Mouse (Mus musculus) layer of hippocampus, adult 18-20 months (tissue): Measurements from ENCODE around the gene Ap1g1. TPM values are rescaled to one million over a fixed set of nuclear protein-coding genes. Genes with fewer than 3 reads are reported as not detected.
"Not testable (repeated sequence)": the region's sequence is repeated elsewhere in the genome, so short reads cannot be mapped to it uniquely, and the experiment has no call there.

Experiments used
- DNase-seq, 2 experiments: peaks; one replicate each; pipeline ENCODE4 v3.0.0; 2022; ENCODE audit warnings: low spot score in 2 of 2
- total RNA-seq, 2 experiments: library from RNA; stranded (reverse); gene quantifications; 2 replicates each; pipeline ENCODE4 v1.2.3; 2021

Ap1g1 gene
- total RNA-seq, 2 experiments from 2014 or later: 80.6 to 84.1 TPM

- no peak for DNase-seq
Observed at GRCm38 (mm10) chr8:109863398-109863797, 85.0 kb downstream of the Ap1g1 start.

- no peak for DNase-seq
Observed at GRCm38 (mm10) chr8:109864798-109865197, 86.4 kb downstream of the Ap1g1 start.

DNA sequence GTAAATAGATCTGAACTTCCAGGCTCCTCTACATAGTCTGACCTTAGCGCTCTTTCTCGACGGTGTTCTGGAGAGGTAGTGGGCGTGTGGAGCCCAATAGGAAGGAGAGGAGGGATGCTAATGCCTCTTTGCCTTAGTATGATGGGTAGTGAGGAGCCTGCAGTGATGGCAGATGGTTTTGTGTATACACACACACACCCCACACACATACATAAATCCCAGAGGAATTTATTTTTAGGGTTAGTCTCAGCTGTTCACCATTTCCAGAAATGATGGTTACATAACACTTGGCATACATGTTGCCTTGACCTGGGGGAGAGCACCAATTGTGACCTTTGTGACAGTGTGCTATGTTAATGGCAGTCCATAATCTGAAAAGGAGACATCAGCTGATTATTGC lies 87.2 kb downstream of the Ap1g1 start:
- DNase-seq: peak; percentile 6 to 51

GRCm38 (mm10) chr8:109866690-109867089 lies 88.3 kb downstream of the Ap1g1 start:
- no peak for DNase-seq

GRCm38 (mm10) chr8:109868003-109868679 lies 89.8 kb downstream of the Ap1g1 start, which contains the start of gene Phlpp2:
TSS of gene Phlpp2 (plus strand) at chr8:109868542.
- DNase-seq: peak; percentile 90 to 94

GRCm38 (mm10) chr8:109868680-109869361 lies 90.5 kb downstream of the Ap1g1 start:
- peak; percentile 16 to 50 for DNase-seq

DNA sequence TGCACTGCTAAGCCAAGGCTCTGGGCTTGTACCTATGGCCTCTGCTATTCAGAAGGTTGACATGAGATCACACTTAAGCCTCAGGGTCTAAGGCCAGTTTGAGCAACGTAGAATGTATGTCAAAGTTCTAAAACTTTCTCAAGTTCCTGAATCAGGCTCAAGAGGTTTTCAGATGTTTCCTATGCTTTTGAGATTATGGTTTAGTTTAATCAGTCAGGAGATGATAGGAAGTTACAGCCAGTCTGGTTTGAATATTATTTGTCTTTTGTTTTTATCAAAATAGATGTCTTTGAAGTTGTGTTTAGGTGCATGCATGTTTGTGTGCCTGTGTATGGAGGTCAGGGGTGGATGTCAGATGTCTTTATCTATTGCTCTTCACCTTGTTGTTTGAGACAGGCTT lies 92.7 kb downstream of the Ap1g1 start:
- no peak for DNase-seq

DNA sequence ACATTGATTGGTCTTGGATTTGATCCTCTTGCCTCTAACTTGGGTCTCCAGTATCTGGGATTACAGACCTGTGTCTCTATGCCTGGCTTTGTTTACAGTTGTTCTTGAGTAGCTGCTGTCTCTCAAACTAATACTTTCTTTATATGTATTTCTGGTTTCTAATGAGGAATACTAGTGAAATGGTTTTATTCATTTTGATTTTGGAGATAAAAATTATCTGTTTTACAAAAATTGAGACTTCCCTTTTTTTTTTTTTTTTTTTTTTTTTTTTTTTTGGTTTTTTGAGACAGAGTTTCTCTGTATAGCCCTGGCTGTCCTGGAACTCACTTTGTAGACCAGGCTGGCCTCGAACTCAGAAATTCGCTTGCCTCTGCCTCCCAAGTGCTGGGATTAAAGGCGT lies 95.4 kb downstream of the Ap1g1 start:
- not testable (repeated sequence) for DNase-seq

DNA sequence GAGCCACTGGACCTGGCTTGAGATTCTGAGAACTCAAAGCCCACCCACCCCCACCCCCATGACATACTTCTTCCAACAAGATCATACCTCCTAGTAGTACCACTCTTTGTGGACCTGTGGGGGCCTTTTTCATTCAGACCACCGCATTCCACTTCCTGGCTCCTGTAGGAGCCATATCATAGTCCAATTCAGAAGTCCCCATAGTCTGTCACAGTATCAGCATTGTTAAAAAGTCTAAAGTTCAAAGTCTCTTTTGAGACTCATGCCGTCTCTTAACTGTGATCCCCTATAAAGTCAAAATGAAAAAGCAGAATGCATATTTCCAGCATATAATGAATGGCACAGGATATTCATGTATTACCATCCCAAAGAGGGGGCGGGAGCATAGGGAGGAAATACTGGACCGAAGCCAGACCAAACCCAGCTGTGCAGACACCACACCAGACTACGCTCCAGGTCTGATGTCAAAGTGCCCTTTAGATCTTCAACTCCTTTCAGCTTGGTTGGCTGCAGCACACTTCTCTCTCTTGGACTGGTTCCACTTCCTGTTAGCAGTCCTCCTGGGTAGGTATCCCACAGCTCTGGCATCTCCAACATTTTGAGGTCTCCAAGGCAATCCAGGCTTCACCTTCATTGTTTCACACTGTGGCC lies 101.8 kb downstream of the Ap1g1 start:
- no peak for DNase-seq

GRCm38 (mm10) chr8:109885294-109885693 lies 106.9 kb downstream of the Ap1g1 start:
- DNase-seq: no peak

- no peak for DNase-seq
Observed at GRCm38 (mm10) chr8:109889211-109889610, 110.9 kb downstream of the Ap1g1 start.

DNA sequence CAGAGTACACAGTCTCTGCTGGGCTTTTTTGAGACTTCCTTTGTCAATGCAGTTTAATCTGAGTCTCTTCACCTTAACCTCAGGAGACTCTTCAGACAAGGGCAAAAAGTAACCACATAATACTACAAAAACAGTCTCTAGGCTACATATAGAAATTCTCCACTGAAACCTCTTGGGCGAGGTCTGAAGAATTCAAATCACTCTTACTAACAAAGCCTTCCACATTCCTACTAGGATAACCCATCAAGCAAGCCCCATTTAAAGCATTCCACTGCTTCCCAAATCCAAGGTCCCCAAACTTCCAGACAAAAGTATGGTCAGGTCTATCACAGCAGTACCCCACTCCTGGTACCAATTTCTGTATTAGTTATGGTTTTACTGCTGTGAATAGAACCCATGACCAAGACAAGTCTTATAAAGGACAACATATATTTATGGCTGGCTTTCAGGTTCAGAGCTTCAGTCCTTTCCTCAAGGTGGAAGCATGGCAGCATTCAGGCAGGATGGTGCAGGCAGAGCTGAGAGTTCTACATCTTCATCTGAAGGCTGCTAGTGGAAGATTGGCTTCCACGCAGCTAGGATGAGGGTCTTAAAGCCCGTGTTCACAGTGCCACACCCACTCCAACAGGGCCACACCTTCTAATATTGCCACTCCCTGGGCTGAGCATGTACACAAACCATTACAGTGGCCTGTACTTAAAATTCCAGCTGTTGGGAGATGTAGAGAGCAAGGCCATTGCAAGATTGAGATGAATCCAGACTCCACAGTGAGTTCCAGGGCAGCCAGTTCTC lies 112.6 kb downstream of the Ap1g1 start:
- DNase-seq: no peak

DNA sequence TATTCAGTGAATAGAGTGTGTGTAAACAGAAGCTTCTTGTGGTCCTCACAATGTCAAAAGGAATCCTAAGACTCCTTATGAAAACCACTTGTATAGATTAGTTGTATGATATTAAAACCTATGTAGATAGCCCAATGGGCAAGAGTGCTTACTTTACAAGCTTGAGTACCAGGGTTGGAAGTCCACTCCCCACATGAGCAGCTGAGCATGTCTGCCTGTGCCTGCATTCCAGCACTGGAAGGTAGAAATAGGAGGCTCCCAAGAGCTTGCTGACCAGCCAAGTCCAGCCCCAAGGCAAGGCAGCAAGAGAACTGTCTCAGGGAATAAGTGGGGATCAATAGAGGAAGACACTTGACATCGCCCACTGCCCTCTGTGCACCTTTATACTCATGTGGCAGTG lies 116.3 kb downstream of the Ap1g1 start:
- no peak for DNase-seq

DNA sequence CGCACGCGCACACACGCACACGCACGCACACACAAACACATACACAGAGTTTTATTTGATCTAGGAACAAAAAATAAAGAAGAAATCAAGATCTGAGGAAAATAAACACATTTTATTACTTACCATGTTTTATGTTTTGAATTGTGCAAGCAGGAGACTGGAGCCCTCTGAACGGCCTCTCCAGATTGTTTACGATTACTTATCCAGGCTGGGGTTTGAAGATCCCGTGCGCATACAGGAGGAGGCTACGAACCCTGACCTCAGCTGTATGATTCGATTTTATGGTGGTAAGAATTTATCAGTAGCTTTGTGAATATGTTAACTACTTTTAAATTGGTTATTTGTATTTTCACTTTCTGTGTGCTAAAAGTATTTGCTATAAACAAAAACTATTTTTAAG lies 117.0 kb downstream of the Ap1g1 start:
- no peak for DNase-seq

DNA sequence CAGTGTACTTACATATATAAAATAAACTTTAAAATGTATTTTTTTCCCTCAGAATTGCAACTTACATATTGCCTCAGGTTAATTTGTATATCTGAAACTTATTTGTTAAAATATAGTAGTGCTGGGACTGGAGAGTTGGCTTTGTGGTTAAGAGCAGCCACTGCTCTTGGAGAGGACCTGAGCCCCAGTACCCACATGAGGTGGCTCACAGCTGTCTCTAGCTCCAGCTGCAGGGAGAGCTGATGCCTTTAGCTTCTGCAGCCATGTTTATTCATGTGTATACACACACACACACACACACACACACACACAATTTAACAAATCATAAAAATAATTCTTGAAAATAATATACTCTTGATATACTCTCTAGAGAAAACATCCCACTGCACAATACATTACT lies 124.0 kb downstream of the Ap1g1 start:
- no peak for DNase-seq

DNA sequence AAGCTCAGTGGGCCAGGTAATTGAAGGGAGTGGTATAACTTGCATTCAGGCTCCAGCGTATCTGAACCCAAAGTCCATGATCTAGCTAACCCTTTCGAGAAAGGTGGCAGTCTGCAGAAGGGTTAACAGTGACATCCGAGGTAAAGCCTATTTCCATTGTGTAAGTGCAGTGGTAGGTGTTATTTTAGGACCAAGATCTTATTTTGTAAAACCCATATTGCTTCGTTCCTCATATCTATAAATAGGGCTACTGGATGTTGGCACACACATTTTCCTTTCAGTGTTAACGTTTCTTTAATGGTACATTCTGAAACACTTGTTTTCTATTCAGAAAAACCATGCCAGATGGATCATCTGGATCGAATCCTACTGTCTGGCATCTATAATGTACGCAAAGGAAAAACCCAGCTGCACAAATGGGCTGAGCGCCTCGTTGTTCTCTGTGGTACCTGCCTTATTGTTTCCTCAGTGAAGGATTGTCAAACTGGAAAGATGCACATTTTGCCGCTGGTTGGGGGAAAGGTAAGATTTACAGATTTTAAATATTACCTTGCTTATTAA lies 125.6 kb downstream of the Ap1g1 start:
- DNase-seq: peak; percentile 24 to 82

- DNase-seq: no peak
Observed at GRCm38 (mm10) chr8:109904928-109905668, 126.7 kb downstream of the Ap1g1 start.

DNA sequence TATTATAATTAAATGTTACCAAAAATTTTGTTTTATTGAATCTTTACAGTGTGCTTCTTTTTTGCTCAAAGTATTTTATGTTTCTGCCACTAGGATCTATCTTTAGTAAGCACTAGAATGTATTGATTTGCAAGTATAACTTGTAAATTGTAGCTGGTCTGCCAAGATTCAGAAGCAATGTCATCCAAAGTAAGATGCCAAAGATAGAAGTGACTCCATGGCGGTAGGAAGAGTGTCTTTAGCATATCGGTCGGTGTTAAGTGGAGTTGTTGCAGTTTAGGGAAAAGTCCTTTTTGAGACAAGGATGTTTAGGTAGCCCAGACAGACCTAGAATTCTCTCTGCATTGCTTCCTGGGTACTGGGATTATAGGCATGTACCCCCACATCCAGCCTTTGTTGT lies 128.6 kb downstream of the Ap1g1 start:
- no peak for DNase-seq

GRCm38 (mm10) chr8:109907376-109907775 lies 129.0 kb downstream of the Ap1g1 start:
- no peak for DNase-seq
